Mouse (Mus musculus): ENCODE measurements around the gene Trmt1l.

The Trmt1l gene

DNA sequence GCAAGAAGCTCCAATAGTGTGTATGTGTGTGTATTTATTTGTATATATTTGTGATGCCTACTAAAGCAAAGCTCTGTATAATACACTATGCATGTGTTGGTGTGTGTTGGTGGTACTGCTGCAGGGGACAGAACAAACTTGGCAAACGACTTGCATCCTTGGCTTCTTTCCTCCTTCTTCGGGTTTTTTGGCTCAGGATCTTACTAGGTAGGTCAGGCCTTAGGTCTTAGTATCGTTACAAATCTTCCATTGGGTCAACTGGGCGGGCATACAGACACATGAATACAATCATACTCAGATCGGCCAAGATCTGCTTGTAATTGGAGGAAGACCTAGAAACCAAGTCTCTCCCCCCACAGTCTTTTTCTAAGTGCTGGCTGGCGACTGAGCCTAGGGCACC lies 66.4 kb downstream of the Trmt1l start:
- DNase-seq (ENCODE audit: low read depth, low spot score) = no peak

DNA sequence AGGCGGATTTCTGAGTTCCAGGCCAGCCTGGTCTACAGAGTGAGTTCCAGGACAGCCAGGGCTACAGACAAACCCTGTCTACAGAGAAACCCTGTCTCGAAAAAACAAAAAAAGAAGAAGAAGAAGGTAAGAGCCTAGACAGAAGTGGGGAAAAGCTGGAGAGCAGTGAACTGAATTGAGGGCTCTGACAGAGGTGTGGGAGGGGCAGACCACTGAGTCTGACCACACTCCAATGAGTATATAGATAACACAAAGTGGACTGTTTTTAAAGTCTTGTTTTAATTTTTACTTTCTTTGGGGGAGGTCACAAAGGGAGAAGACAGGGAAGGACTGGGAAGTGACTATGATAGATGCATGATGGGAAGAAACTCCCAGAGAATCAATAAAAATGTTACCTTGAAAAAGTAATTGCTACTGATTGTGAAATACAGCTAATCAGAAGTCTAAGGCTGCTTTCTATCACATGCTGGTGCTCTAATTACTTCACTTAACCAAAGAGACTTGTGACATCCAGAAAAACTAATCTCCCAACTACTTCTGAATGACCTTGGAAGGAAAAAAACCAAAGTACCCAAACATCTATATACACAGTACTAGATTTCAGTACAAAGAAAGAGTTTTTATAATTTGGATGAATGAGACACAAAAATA lies 67.4 kb downstream of the Trmt1l start:
- DNase-seq (ENCODE audit: low read depth, low spot score) = no peak

DNA sequence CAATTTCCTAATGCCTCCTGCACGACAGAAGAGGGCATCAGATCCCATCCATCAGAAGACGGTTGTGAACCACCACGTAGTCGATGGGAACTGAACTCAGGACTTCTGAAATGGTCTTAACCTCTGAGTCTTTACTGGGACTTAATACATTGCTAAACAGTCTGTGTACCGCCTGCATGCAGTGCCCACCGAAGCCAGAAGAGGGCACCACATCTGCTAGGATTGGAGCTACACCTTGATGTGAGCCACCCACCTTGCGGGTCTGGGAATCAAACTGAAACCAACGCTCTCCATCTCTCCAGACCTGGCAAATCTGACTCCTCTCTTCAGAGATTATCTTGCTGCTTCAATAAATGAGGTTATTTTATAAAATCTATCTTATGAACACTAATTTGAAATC lies 68.7 kb downstream of the Trmt1l start:
- peak; percentile 92 for DNase-seq (ENCODE audit: low read depth, low spot score)

DNA sequence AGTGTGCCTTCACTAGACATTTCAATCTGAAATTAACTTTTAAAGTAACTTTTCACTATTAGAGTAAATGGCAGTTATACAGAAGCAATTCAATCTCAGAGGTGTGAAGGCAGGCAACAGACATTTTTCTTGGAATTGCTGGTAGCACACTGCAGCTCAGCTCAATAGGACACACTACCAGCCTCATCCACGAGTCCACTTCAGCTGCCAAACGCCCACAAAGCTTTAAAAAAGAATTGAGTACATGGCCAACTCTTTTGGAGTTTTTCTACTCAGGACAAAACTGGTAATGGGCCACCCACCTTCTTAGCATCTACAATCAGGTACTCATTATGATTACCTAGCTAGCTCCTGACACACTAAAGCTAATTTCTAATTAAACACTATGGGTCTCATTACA lies 69.6 kb downstream of the Trmt1l start:
- no peak for DNase-seq (ENCODE audit: low read depth, low spot score)

DNA sequence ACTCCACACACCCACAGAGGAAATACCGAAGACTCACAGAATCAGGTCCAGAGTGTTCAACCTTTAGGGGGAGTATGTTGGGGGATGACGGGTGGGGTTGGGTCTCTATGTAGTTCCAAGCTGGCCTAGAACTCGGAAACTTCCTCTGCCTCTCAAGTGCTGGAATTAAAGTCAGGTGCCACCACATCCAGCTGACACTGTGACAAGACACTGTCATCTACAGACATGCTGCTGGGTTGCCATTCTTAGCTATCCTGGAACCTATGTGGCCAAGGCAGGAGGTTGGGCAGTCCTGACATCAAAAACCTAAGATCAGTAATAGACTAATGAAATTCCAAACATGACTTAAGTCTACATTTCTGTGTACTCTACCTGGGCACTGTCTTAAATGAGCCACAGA lies 70.0 kb downstream of the Trmt1l start:
- DNase-seq (ENCODE audit: low read depth, low spot score) = no peak

DNA sequence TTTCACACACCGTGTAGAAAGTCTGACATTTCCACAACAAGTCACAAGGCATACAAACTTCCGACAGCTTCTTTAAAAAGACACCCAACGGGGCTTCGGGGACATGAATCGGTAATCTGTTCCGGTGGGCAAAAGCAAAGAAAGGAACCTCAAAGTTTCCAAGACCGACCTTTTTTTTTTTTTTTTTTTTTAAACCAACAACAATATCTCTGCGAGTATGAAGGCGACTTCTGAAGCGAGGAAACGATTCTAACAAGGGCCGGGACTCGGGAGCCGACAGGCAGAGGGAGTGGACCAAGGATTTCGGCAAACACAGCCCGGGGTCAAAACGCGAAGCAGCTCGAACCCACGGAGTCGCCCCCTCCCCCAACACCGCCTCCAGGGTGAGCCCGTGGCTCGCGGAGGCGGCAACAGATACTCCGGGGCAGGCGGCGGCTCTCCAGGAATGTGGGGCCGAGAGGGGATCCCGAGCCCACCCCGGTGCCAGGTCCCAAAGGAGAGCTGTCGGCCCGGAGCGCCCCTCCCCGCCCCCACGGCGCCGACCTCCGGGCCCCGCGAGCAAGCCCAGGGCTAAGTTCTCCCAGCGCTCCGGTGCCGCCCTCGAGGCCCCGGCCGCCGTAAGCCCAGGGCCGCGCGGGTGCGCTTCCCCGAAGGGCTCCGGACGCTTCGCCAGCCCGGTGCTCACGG lies 71.6 kb downstream of the Trmt1l start:
- peak; percentile 76 for DNase-seq (ENCODE audit: low read depth, low spot score)

DNA sequence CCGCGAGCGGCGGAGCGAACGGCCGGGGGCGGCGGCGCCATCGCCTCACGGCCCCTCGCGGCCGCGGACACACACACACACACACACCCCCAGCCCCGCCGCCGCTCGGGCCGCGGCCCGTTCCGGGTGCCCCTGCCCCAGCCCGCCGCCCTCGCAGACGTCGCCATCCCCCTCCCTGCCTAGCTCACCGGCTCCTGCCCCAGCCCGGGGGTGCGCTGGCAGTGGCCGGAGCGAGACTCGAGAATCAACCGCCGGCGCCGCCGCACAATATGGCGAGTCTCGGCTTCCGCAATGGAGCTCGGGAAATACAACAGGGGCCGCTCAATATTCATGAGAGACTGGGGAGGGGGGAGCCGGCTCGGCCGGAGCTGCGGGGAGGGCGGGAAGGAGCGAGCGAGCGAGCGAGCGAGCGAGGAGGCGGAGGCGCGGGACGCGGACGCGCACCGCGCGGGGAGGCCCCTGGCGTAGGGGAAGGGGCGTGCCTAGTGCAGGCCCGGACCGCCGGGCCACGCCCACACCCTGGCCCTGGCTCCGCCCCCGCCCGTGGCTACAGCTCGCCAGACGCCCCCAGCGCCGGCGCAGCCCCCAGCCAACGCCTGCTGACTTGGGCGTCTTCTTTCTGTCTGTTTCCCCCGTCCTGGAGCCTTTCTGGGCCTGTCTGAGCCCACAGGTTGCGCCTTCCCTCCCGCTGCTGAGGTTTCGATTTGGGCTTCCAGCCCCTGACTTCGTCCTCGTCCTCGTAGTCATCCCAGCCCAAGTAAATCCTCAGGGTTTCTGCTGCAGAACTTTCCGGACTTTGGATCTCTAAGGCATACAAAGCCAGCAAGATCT lies 72.4 kb downstream of the Trmt1l start, which contains the start of gene Rnf2:
Gene Rnf2, minus strand, starts transcription at position 425 of the 831 bp plus-strand sequence.
- peak; percentile 97 for DNase-seq (ENCODE audit: low read depth, low spot score)

Data from ZHBTc4 (cell line).